Mouse (Mus musculus) E14TG2a.4 (cell line): Measurements from ENCODE around the gene Pxn.

Source experiments
- CTCF ChIP-seq: conservative IDR thresholded peaks from 2 replicates; pipeline ENCODE4 v1.5.1; 2014; ENCODE audit warnings: low read length
- NANOG ChIP-seq: IDR thresholded peaks from 2 replicates; pipeline ENCODE4 v1.6.1; 2014; ENCODE audit warnings: borderline replicate concordance, low read length, mixed read lengths

- TF ChIP-seq CTCF (no peak), NANOG (no peak)
Observed at GRCm38 (mm10) chr5:115521553-115522461, 15.3 kb downstream of the Pxn start.
